Mouse (Mus musculus) cerebellum, adult 2 months (tissue): ENCODE measurements around the gene Gm42674.

Experiments used
- CTCF ChIP-seq: fragments of 200-500 bp; IDR thresholded peaks from 2 replicates; pipeline ENCODE4 v1.5.1; 2011; ENCODE audit warnings: low read depth, mild to moderate bottlenecking, control low read depth, low read length, moderate library complexity, borderline replicate concordance; ENCODE audit not compliant: insufficient read depth
- POLR2A ChIP-seq: fragments of 200-500 bp; IDR thresholded peaks from 2 replicates; pipeline ENCODE4 v1.6.1; 2011; ENCODE audit warnings: low read length, control low read depth, borderline replicate concordance; ENCODE audit not compliant: insufficient read depth

DNA sequence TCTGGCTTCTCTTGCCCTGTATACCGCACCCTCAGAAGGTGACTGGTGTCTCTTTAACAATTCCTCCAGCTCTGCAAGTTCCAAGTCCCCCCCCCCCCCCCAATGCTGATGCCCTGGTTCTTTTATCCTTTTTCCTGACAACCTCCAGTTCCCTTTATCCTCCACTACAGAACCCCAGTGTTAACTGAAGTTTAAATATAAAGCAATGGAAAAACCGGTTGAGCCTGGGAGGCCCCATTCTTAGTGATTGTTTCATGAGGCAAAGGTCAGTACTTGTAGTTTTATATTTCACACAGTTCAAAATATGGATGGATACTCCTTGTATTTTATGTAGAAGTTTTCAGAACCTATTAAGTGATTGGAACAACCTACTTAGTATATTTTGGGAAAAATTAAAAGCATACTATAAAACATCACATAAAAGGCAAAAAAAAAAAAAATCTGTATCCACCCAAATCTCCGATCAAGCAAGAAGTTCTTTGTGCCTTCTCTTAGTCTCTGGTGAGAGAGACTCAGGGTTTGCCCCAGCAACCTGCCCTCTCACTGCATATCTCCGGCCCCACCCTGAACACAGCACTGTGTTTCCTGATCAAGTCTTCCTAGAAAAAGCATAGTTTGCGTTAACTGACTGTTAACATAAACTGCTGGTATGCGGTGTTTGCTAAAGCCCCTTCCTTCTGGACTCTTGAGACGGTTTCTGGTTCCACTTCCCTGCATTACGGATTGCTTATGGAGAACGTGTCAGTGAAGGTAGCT, 24.7 kb downstream of the Gm42674 start:
- no peak for TF ChIP-seq POLR2A
- no peak for TF ChIP-seq CTCF
